Mouse (Mus musculus) midbrain, embryonic 15.5 days (tissue): ENCODE measurements around the gene Pmis2. TPM values are rescaled to one million over a fixed set of nuclear protein-coding genes. Genes with fewer than 3 reads are reported as not detected.

Source experiments
- ATAC-seq: fragments of 200-750 bp; cut with Nextera tagmentation; replicated peaks from 2 replicates; pipeline ENCODE4 v1.8.0; 2017; ENCODE audit warnings: moderate TSS enrichment
- H3K27ac ChIP-seq: fragments of 300-500 bp; sonication (generic); 2 replicates; pipeline ENCODE4 v1.5.1; 2015; ENCODE audit warnings: mild to moderate bottlenecking, inconsistent platforms
- H3K27me3 ChIP-seq: fragments of 300-500 bp; sonication (generic); replicated peaks from 2 replicates; pipeline ENCODE4 v1.6.1; 2015; ENCODE audit warnings: inconsistent platforms
- H3K36me3 ChIP-seq: fragments of 300-500 bp; sonication (generic); replicated peaks from 2 replicates; pipeline ENCODE4 v1.6.1; 2015; ENCODE audit warnings: inconsistent platforms
- H3K4me1 ChIP-seq: fragments of 300-500 bp; sonication (generic); 2 replicates; pipeline ENCODE4 v1.6.1; 2015; ENCODE audit warnings: inconsistent platforms
- H3K4me2 ChIP-seq: fragments of 300-500 bp; sonication (generic); 2 replicates; pipeline ENCODE4 v1.6.1; 2015; ENCODE audit warnings: inconsistent platforms, mild to moderate bottlenecking, moderate library complexity
- H3K4me3 ChIP-seq: fragments of 300-500 bp; sonication (generic); 2 replicates; pipeline ENCODE4 v1.5.1; 2015; ENCODE audit warnings: mild to moderate bottlenecking, inconsistent platforms
- H3K9ac ChIP-seq: fragments of 300-500 bp; sonication (generic); 2 replicates; pipeline ENCODE4 v1.6.1; 2015; ENCODE audit warnings: mild to moderate bottlenecking, inconsistent platforms
- H3K9me3 ChIP-seq: fragments of 300-500 bp; sonication (generic); 2 replicates; pipeline ENCODE4 v1.6.1; 2016; ENCODE audit warnings: inconsistent platforms
- WGBS: fragments of 180-500 bp; shearing (Covaris S2); methylation state at CpG from one replicate; pipeline ENCODE4 v1.1.7; 2015; ENCODE audit warnings: mixed read lengths; 5-methylcytosine and 5-hydroxymethylcytosine counted together
- polyA plus RNA-seq: library from polyadenylated mRNA; unstranded; fragments of >200 nt; fragmentation: Nextera tagmentation; extraction: Ambion mirVana; gene quantifications from 2 replicates; pipeline ENCODE4 v1.2.1, GENCODE M21; 2015

The Pmis2 gene
- not detected in 2 replicates for polyA plus RNA-seq

DNA sequence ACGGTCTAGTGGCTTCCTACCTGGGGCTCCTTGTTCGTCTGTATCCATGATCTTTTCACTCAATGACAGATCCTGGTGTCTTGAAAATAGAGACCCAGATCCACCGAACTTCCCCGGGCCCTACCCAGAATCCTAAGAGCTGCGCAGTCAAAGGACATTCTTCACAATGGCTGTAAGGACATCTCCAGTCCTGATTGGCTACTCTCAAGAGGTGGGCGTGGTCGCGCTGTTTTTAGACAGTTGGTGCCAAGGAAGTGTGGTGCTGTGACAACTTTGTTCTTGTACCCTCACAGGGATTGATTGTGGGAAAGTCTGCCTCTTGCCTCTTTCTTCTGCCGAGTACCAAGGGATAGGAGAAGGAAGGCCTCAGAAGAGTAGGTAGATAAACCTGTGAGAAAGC is at the start of gene Pmis2:
Pmis2 (minus strand) TSS at position 126 of the 400 bp plus-strand sequence.
- Histone ChIP-seq H3K4me2 (no peak within 1 kb of the TSS), H3K27ac (no peak within 1 kb of the TSS), H3K9me3 (no peaks in the 10 kb centered on the region), H3K9ac (no peak within 1 kb of the TSS), H3K4me3 (no peak within 1 kb of the TSS), H3K4me1 (no peaks in the 10 kb centered on the region), H3K27me3 (0 out of 2 replicates have a peak, but pooled peaks cover 3% of the 10 kb centered on the region), H3K36me3 (no peaks in the 10 kb centered on the region)
- ATAC-seq, result no peak
- 75% methylated on average over 9 of the region's 9 CpGs for WGBS

DNA sequence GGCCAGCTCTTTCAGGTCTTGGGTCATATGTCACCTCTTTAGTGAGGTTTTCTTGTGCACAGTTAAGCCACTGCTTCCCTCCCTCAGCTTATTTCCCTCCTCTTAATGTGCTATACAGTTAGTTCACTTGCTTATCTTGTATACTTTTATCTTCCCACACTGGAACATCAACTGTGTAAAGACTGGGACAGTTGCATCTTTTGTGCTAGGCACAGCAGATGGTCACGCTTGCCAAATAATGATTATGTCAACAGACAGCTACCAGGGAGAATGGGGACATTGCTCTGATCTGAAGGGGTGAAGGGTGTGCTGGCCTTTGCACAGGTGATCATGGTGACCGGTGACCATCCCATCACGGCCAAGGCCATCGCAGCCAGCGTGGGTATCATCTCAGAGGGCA is 48.3 kb upstream of the Pmis2 start:
- Histone ChIP-seq H3K27ac (no peak overlapping the region), H3K4me1 (peaks cover 14% of the 10 kb centered on the region), H3K4me3 (no peak overlapping the region), H3K27me3 (peaks cover 23% of the 10 kb centered on the region), H3K36me3 (no peaks in the 10 kb centered on the region), H3K9me3 (no peaks in the 10 kb centered on the region), H3K4me2 (no peak overlapping the region), H3K9ac (no peak overlapping the region)
- ATAC-seq, result no peak
- WGBS, result 93% methylated on average over 5 of the region's 5 CpGs

DNA sequence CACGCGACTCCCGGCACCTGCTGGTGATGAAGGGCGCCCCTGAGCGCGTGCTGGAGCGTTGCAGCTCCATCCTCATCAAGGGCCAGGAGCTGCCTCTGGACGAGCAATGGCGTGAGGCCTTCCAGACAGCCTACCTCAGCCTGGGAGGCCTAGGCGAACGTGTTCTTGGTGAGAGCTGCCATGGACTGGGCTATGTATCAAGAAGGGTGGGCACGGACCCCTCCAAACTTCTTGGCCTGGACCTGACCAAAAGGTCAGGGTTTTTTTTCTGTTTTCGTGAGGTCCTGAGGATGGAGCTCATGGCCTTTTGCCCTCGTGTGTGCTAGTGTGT is 46.3 kb upstream of the Pmis2 start:
- H3K9ac ChIP-seq, result peak overlapping the region; percentile 47
- WGBS, result 8% methylated on average over 14 of the region's 14 CpGs
- peaks cover 24% of the 10 kb centered on the region for H3K27me3 ChIP-seq
- no peak overlapping the region for H3K27ac ChIP-seq
- ATAC-seq, result no peak
- no peaks in the 10 kb centered on the region for H3K36me3 ChIP-seq
- H3K4me1 ChIP-seq, result peaks cover 14% of the 10 kb centered on the region
- peak overlapping the region; percentile 62 for H3K4me2 ChIP-seq
- H3K4me3 ChIP-seq, result peak overlapping the region; percentile 37
- H3K9me3 ChIP-seq, result no peaks in the 10 kb centered on the region

DNA sequence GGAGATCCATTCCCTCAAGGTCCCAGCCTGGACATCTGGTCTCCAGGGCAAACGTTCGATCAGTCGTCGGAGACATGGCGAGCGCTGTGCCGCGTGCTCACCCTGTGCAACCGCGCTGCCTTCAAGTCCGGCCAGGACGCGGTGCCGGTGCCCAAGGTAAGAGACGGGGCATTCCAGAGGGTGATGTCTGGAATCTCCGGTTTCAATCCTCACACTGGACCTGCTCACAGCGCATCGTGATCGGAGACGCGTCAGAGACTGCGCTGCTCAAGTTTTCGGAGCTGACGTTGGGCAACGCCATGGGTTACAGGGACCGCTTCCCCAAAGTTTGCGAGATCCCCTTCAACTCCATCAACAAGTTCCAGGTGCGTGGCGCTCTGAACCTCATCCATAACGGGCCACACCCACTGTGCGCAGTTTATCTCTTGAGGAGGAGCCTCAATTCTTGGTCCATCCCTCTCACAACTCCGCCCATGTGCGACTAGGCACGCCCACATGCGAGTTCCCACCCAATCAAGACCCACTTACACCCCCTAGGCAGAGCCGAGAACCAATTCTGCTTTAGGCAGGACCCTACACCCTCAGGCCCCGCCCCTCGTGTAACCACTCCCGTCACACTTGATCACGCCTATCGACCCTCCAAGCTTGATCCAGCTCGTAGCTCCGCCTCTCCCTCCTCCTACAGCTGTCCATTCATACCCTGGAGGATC is 45.8 kb upstream of the Pmis2 start:
- no peaks in the 10 kb centered on the region for H3K36me3 ChIP-seq
- peak overlapping the region; percentile 62 for H3K4me2 ChIP-seq
- peak overlapping the region; percentile 37 for H3K4me3 ChIP-seq
- H3K27me3 ChIP-seq, result peaks cover 24% of the 10 kb centered on the region
- no peak overlapping the region for H3K27ac ChIP-seq
- WGBS, result 1% methylated on average over 43 of the region's 43 CpGs
- H3K4me1 ChIP-seq, result peaks cover 14% of the 10 kb centered on the region
- peak; percentile 94 for ATAC-seq
- peak overlapping the region; percentile 47 for H3K9ac ChIP-seq
- H3K9me3 ChIP-seq, result no peaks in the 10 kb centered on the region

DNA sequence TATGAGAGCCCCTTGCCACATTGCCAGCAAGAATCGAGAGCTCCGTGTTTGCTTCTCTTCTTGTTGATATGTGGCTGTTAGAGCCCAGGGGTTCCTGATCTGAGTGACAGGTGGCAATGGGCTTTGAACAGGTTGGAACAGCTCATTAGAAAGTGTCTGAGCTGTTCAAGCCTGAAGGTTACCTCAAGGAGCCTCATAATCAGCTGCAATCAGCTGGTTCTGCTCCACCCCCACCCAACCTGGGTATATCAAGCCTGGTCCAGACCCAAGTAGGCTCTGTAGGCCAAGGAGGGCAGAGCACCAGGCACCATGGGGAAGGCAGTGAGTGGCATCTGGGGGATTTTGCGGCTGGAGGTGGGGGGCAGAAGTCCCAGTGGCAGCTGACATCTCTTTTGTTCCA is 40.5 kb upstream of the Pmis2 start, which contains the start of gene Atp4a:
Atp4a (plus strand) TSS at position 268 of the 400 bp plus-strand sequence.
- Histone ChIP-seq H3K4me3 (no peak within 1 kb of the TSS), H3K27me3 (peaks cover 14% of the 10 kb centered on the region), H3K9me3 (no peaks in the 10 kb centered on the region), H3K27ac (no peak within 1 kb of the TSS), H3K36me3 (no peaks in the 10 kb centered on the region), H3K4me2 (no peak within 1 kb of the TSS), H3K9ac (no peak within 1 kb of the TSS), H3K4me1 (peaks cover 3% of the 10 kb centered on the region; the same call in 1 of the 2 replicates)
- no peak for ATAC-seq
- WGBS, result 87% methylated on average over 3 of the region's 3 CpGs

DNA sequence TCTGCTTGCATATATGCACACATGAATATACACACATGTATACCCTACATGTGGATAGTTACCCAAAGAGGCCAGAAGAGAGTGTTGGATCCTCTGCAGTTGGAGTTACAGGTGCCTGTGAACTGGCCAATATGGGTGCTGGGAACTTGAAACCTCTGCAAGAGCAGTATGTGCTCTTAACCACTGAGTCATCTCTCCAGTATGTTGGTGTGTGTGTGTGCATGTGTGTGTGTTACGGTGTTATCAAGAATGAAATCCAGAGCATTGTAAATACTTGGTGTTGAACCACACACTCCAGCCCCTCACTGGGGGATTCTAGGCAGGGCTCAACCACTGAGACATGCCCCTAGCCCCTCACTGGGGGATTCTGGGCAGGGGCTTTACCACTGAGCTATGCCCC is 36.0 kb upstream of the Pmis2 start:
- Histone ChIP-seq H3K4me3 (no peak overlapping the region), H3K4me1 (no peaks in the 10 kb centered on the region), H3K9ac (no peak overlapping the region), H3K9me3 (no peaks in the 10 kb centered on the region), H3K36me3 (no peaks in the 10 kb centered on the region), H3K27me3 (no peaks in the 10 kb centered on the region), H3K4me2 (no peak overlapping the region), H3K27ac (no peak overlapping the region)
- ATAC-seq, result no peak
- 88% methylated on average over 1 of the region's 1 CpGs for WGBS

DNA sequence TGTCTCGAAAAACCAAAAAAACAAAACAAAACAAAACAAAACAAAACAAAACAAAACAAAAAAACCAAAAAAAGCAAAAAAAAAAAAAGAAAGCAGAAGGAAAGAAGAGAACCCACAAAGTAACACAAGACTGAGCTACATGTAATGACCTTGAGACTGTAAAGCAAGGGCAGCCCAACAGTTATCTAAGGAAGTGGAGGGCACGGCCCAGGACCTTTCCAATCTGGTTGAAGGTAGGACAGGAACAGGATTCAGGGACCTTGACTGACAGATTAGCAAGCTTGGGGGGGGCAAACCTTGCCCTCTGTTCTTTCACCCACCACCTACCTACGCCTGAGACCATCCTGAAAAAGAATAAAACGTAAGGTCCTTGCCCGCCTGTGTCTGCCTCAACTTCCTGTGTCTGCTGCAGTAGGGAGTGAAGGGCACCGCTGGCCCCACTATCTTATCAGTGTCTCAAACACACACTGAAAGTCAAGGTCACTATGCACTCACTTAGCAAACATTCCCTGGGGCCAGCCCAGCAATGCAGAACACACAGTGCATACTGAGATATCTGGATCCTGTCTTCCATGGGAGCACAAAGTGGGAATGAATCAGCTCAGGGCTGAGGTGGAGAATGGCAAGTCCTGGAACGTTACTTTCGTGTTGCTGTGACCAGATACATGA is 34.9 kb upstream of the Pmis2 start:
- Histone ChIP-seq H3K4me1 (no peaks in the 10 kb centered on the region), H3K4me2 (no peak overlapping the region), H3K9ac (no peak overlapping the region), H3K36me3 (no peaks in the 10 kb centered on the region), H3K27ac (no peak overlapping the region), H3K9me3 (no peaks in the 10 kb centered on the region), H3K27me3 (no peaks in the 10 kb centered on the region), H3K4me3 (no peak overlapping the region)
- ATAC-seq, result no peak
- WGBS, result 87% methylated on average over 8 of the region's 8 CpGs

DNA sequence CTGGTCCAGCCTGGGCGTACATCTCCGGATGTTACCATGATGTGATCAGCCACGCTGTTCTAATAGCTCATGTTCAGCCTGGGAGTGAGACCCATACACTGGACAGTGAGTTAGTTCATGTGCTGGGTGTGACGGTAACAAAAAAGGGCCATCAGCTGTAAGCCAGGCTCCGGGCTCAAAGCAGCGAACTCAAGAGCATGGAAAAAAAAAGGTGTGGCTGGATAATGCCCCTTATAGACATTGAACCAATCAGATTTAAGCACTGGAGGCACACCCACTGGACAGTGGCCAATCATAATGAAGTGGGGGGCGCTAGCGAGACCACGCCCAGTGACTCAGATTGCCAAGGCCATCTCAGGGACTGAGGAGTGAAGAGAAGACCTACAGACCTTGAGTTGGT is 27.2 kb upstream of the Pmis2 start, which contains the start of gene 2200002J24Rik:
2200002J24Rik (plus strand) TSS at position 338 of the 400 bp plus-strand sequence.
- no peak within 1 kb of the TSS for H3K4me3 ChIP-seq
- H3K9ac ChIP-seq, result no peak within 1 kb of the TSS
- 42% methylated on average over 9 of the region's 9 CpGs for WGBS
- no peak for ATAC-seq
- H3K27ac ChIP-seq, result no peak within 1 kb of the TSS
- H3K4me2 ChIP-seq, result no peak within 1 kb of the TSS
- H3K4me1 ChIP-seq, result no peaks in the 10 kb centered on the region
- no peaks in the 10 kb centered on the region for H3K36me3 ChIP-seq
- no peaks in the 10 kb centered on the region for H3K9me3 ChIP-seq
- H3K27me3 ChIP-seq, result no peaks in the 10 kb centered on the region

DNA sequence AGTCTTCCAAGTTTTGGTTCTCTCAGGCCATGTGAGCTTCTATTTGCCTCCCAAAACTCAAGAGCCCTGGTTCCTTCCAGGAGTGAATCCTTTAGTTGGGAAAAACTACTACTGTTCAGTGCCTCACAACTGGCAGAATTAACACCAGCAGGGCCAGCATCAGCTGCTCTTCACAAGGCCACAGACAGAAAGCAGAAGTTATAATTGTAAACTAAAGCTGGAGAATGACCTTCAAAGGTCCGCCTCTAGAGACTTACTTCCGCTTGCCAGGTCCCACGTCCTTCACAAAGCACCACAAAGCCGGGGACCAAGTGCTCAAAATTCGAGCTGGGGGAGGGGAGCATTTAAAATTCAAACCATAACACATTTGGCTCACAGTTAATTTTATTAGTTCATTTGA is 26.7 kb upstream of the Pmis2 start:
- no peak for ATAC-seq
- Histone ChIP-seq H3K4me3 (no peak overlapping the region), H3K36me3 (no peaks in the 10 kb centered on the region)

DNA sequence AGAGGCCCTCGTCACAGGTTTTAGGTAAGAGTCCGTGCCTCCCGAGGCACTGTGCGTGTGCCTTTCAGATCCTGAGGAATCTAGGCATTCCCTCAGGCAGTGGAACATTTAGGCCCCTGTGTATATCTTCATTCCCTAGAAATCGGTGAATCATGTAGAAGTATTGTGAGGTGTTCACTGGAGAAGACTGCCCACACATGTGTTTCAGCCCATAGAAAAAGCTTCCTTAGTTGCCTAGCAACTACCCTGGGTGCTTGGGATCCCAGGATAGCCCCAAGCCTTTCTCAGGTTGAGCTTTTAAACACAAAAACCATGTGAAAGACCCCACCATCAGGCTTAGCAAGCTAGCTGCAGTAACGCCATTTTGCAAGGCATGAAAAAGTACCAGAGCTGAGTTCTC is 16.9 kb upstream of the Pmis2 start:
- no peak overlapping the region for H3K4me3 ChIP-seq

More for the DNA sequence above, 26.7 kb upstream of the Pmis2 start:
- Histone ChIP-seq H3K4me1 (no peaks in the 10 kb centered on the region), H3K9ac (no peak overlapping the region), H3K27me3 (no peaks in the 10 kb centered on the region), H3K27ac (no peak overlapping the region), H3K4me2 (no peak overlapping the region), H3K9me3 (no peaks in the 10 kb centered on the region)
- 60% methylated on average over 5 of the region's 5 CpGs for WGBS

DNA sequence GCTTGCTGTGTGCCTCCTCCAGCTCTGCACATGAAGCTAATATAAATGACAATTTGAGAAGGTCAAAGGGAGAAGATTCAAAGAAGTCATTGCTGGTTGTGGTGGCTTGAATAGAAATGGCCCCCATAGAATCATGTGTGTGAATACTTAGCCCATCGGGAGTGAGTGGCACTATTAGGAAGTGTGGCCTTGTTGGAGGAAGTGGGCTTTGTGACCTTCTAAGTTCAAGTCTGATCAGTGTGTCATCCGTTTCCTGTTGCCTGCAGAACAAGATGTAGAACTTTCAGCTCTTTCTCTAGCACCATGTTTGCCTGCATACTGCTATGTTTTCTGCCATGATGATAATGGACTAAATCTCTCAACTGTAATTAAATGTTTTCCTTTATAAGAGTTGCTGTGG is 12.0 kb upstream of the Pmis2 start:
- H3K4me2 ChIP-seq, result no peak overlapping the region
- ATAC-seq, result no peak
- no peaks in the 10 kb centered on the region for H3K9me3 ChIP-seq
- H3K27me3 ChIP-seq, result peaks cover 16% of the 10 kb centered on the region
- no peaks in the 10 kb centered on the region for H3K36me3 ChIP-seq
- H3K4me3 ChIP-seq, result no peak overlapping the region
- H3K4me1 ChIP-seq, result no peaks in the 10 kb centered on the region
- no peak overlapping the region for H3K27ac ChIP-seq
- H3K9ac ChIP-seq, result no peak overlapping the region
- WGBS, result 80% methylated on average over 2 of the region's 2 CpGs

More for the DNA sequence above, 16.9 kb upstream of the Pmis2 start:
- Histone ChIP-seq H3K4me1 (no peaks in the 10 kb centered on the region), H3K36me3 (no peaks in the 10 kb centered on the region), H3K9ac (no peak overlapping the region), H3K27ac (no peak overlapping the region), H3K27me3 (peaks cover 16% of the 10 kb centered on the region), H3K4me2 (no peak overlapping the region), H3K9me3 (no peaks in the 10 kb centered on the region)
- ATAC-seq, result no peak
- WGBS, result 68% methylated on average over 6 of the region's 6 CpGs

DNA sequence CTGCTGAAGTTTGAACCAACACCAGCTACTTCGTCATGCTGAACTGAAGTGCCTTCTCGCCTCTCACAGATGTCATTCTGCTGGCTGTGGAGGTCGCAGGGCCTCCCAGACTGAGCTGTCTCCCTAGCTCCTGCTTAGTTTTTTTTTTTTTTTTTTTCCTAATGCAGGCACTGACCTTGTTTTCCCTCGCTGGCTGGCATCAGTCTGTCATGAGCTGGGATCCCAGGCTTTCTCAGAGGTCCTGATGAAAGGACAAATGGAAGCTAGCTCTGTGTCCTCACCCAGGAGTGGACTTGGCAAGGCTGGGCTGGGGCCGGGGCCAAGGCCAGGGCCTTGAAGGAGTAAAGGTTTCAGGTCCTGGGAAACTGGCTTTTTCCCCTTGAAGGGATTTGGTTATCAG is 10.5 kb upstream of the Pmis2 start:
- ATAC-seq, result no peak
- WGBS, result 67% methylated on average over 5 of the region's 5 CpGs
- H3K27ac ChIP-seq, result no peak overlapping the region

More for the DNA sequence above, 10.5 kb upstream of the Pmis2 start:
- Histone ChIP-seq H3K4me1 (no peaks in the 10 kb centered on the region), H3K4me3 (no peak overlapping the region), H3K9me3 (no peaks in the 10 kb centered on the region), H3K36me3 (no peaks in the 10 kb centered on the region), H3K27me3 (peaks cover under 1% of the 10 kb centered on the region; the same call in 1 of the 2 replicates), H3K9ac (no peak overlapping the region), H3K4me2 (no peak overlapping the region)
